Mouse (Mus musculus) heart, postnatal 0 days (tissue): Measurements from ENCODE around the gene Sall4.

Source experiments
- CTCF ChIP-seq: IDR thresholded peaks from 2 replicates; pipeline ENCODE4 v1.5.1; 2016; ENCODE audit warnings: antibody characterized with exemption, control low read depth, low read depth
- EP300 ChIP-seq: IDR thresholded peaks from 2 replicates; pipeline ENCODE4 v1.6.1; 2016; ENCODE audit warnings: antibody characterized with exemption, low read depth

- TF ChIP-seq EP300, result no peak
- no peak for TF ChIP-seq CTCF
These were observed at the start of gene Sall4 for GRCm38 (mm10) chr2:168767582-168767981.
